Mouse (Mus musculus): ENCODE measurements around the gene Tnf. TPM values are rescaled to one million over a fixed set of nuclear protein-coding genes. Genes with fewer than 3 reads are reported as not detected.

The Tnf gene
- polyA plus RNA-seq, 1 experiment, result 0.05 TPM

DNA sequence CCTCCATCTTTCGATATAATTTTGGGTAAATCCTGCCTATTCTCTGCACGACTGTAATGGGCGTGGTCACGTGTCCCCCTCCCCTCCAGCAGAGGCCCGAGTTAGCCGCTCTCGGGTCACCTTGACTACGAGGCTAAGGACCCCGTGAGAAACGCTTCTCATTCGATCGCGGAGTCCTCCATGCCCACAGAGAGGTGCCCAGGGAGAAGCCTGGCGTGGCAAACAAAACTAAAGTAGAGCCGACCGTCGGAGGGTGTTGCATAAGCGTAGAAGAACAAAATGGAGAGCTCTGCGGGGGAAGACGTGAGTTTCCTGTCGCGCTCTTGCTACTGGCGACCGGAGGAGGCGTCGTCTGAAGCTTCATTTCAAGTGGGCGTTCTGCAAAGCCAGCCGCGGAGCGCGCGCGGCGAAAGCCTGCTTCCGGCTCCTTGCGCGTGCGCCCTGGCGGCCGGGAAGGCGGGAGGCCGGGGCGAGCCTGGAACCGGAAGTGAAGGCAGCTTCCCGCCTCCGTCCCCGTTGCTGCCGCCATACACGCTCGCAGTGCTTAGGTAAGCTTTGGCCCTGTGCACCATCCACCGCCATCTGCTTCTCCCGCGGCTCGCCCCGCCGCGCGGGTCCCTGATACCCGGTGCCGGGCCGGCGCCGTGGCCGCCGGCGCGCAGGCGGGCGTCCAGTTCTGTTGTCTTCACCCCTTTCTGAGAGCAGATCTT, 39.7 kb upstream of the Tnf start, which contains the start of gene Ddx39b:
Ddx39b (plus strand) TSS at position 442 of the 710 bp plus-strand sequence.
- H3K4me2 ChIP-seq (ENCODE audit: low read depth), result peak within 1 kb of the TSS; percentile 94
- peak within 1 kb of the TSS; percentile 67 for H3ac ChIP-seq (ENCODE audit: control insufficient read depth, insufficient read length)
- H3K4me3 ChIP-seq, result peak within 1 kb of the TSS; percentile 96
- TF ChIP-seq CEBPB (IDR thresholded peaks at IDR 0.05; ENCODE audit: insufficient read depth, poor library complexity, severe bottlenecking) (no peak), TCF12 (IDR thresholded peaks at IDR 0.05; ENCODE audit: insufficient read depth, poor library complexity, severe bottlenecking) (no peak), MAX (IDR thresholded peaks at IDR 0.05; ENCODE audit: low read depth) (peak; percentile 94), MYOD1 (IDR thresholded peaks at IDR 0.05; ENCODE audit: control insufficient read depth in 1 of 3, insufficient read length in 2 of 3, low read depth in 2 of 3) (no peak), REST (IDR thresholded peaks at IDR 0.05; ENCODE audit: insufficient read depth, insufficient read length) (peak; percentile 60), POLR2A (IDR thresholded peaks at IDR 0.05; ENCODE audit: insufficient read length, low read depth) (peak; percentile 98), E2F4 (IDR thresholded peaks at IDR 0.05; ENCODE audit: insufficient read depth) (peak; percentile 60), POLR2AphosphoS2 (IDR thresholded peaks at IDR 0.05; ENCODE audit: insufficient read length, low read depth) (peak; percentile 97), USF1 (IDR thresholded peaks at IDR 0.05; ENCODE audit: low read depth) (peak; percentile 96)
- peaks cover 46% of the 10 kb centered on the region for H3K79me2 ChIP-seq (ENCODE audit: control insufficient read depth, insufficient read depth)
- H3K27me3 ChIP-seq (ENCODE audit: control insufficient read depth, insufficient read depth, insufficient read length), result no peaks in the 10 kb centered on the region
- peaks cover 30% of the 10 kb centered on the region for H3K36me3 ChIP-seq (ENCODE audit: control insufficient read depth, insufficient read depth)

- Histone ChIP-seq H3ac (ENCODE audit: control insufficient read depth, insufficient read length) (no peak overlapping the region), H3K27me3 (ENCODE audit: control insufficient read depth, insufficient read depth, insufficient read length) (no peaks in the 10 kb centered on the region), H3K79me2 (ENCODE audit: control insufficient read depth, insufficient read depth) (peaks cover 38% of the 10 kb centered on the region), H3K4me2 (ENCODE audit: low read depth) (peak overlapping the region; percentile 85), H3K36me3 (ENCODE audit: control insufficient read depth, insufficient read depth) (peaks cover 23% of the 10 kb centered on the region), H3K4me3 (peak overlapping the region; percentile 96)
- TF ChIP-seq TCF3 (IDR thresholded peaks at IDR 0.05; ENCODE audit: insufficient read length, low read depth) (no peak), MAX (IDR thresholded peaks at IDR 0.05; ENCODE audit: low read depth) (no peak), MYOG (IDR thresholded peaks at IDR 0.05; ENCODE audit: control insufficient read depth in 1 of 3, insufficient read depth in 1 of 3, insufficient read length in 2 of 3, low read depth in 2 of 3) (no peak), E2F4 (IDR thresholded peaks at IDR 0.05; ENCODE audit: insufficient read depth) (no peak), REST (IDR thresholded peaks at IDR 0.05; ENCODE audit: insufficient read depth, insufficient read length) (no peak), MYOD1 (IDR thresholded peaks at IDR 0.05; ENCODE audit: control insufficient read depth in 1 of 3, insufficient read length in 2 of 3, low read depth in 2 of 3) (no peak)
Observed at GRCm38 (mm10) chr17:35240384-35241304, 38.8 kb upstream of the Tnf start.

DNA sequence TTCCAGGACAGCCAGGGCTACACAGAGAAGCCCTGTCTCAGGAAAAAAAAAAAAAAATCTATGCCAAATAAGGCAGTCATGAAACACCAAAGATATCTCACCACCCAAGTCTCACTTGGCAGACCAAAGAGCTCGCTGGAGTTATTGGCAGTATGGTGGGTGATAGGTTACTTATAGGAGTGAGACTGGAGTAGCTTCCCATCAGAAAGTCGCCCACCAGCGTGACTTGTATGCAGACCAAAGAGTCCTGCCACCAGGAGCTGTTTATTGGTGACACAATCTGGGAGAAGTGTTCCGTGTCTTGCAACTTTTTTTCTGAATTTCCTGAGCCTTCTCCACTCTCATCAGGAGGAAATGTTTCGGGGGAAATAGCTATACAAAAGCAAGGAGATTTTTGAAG, 37.9 kb upstream of the Tnf start:
- no peaks in the 10 kb centered on the region for H3K27me3 ChIP-seq (ENCODE audit: control insufficient read depth, insufficient read depth, insufficient read length)
- no peak overlapping the region for H3K4me2 ChIP-seq (ENCODE audit: low read depth)
- no peak overlapping the region for H3ac ChIP-seq (ENCODE audit: control insufficient read depth, insufficient read length)
- no peak overlapping the region for H3K4me3 ChIP-seq
- H3K79me2 ChIP-seq (ENCODE audit: control insufficient read depth, insufficient read depth), result peaks cover 30% of the 10 kb centered on the region
- H3K36me3 ChIP-seq (ENCODE audit: control insufficient read depth, insufficient read depth), result peaks cover 14% of the 10 kb centered on the region
- no peak for TF ChIP-seq POLR2AphosphoS2 (IDR thresholded peaks at IDR 0.05; ENCODE audit: insufficient read length, low read depth)
- TF ChIP-seq POLR2A (IDR thresholded peaks at IDR 0.05; ENCODE audit: insufficient read length, low read depth), result no peak
- TF ChIP-seq MAX (IDR thresholded peaks at IDR 0.05; ENCODE audit: low read depth), result no peak
- TF ChIP-seq TCF12 (IDR thresholded peaks at IDR 0.05; ENCODE audit: insufficient read depth, poor library complexity, severe bottlenecking), result no peak
- no peak for TF ChIP-seq MYOD1 (IDR thresholded peaks at IDR 0.05; ENCODE audit: control insufficient read depth in 1 of 3, insufficient read length in 2 of 3, low read depth in 2 of 3)
- TF ChIP-seq MYOG (IDR thresholded peaks at IDR 0.05; ENCODE audit: control insufficient read depth in 1 of 3, insufficient read depth in 1 of 3, insufficient read length in 2 of 3, low read depth in 2 of 3), result no peak
- no peak for TF ChIP-seq USF1 (IDR thresholded peaks at IDR 0.05; ENCODE audit: low read depth)
- TF ChIP-seq REST (IDR thresholded peaks at IDR 0.05; ENCODE audit: insufficient read depth, insufficient read length), result no peak
- no peak for TF ChIP-seq E2F4 (IDR thresholded peaks at IDR 0.05; ENCODE audit: insufficient read depth)
- no peak for TF ChIP-seq CEBPB (IDR thresholded peaks at IDR 0.05; ENCODE audit: insufficient read depth, poor library complexity, severe bottlenecking)
- no peak for TF ChIP-seq TCF3 (IDR thresholded peaks at IDR 0.05; ENCODE audit: insufficient read length, low read depth)
- no peak for TF ChIP-seq SRF (IDR thresholded peaks at IDR 0.05; ENCODE audit: control insufficient read depth, insufficient read length, low read depth)

DNA sequence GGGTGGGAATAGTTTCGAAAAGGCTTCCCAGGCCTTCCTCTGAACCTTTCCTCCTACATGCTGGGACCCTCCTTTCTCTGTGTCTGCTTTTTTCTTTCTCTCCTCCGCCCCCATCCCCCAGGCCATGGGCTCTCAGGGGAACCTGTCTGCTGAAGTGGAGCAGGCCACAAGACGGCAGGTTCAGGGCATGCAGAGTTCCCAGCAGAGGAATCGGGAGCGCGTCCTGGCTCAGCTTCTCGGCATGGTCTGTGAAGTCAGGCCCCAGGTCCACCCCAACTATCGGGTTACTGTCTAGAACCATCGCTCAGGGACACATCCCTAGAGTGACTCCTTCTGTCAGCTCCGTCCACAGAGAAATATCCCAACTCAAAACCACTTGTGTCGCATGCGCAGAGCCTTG, 35.7 kb upstream of the Tnf start:
- Histone ChIP-seq H3K4me2 (ENCODE audit: low read depth) (no peak overlapping the region), H3K79me2 (ENCODE audit: control insufficient read depth, insufficient read depth) (peaks cover 23% of the 10 kb centered on the region), H3K4me3 (no peak overlapping the region), H3K27me3 (ENCODE audit: control insufficient read depth, insufficient read depth, insufficient read length) (no peaks in the 10 kb centered on the region), H3K36me3 (ENCODE audit: control insufficient read depth, insufficient read depth) (peaks cover 3% of the 10 kb centered on the region), H3ac (ENCODE audit: control insufficient read depth, insufficient read length) (no peak overlapping the region)
- TF ChIP-seq E2F4 (IDR thresholded peaks at IDR 0.05; ENCODE audit: insufficient read depth) (no peak), POLR2AphosphoS2 (IDR thresholded peaks at IDR 0.05; ENCODE audit: insufficient read length, low read depth) (no peak), TCF12 (IDR thresholded peaks at IDR 0.05; ENCODE audit: insufficient read depth, poor library complexity, severe bottlenecking) (no peak), MYOD1 (IDR thresholded peaks at IDR 0.05; ENCODE audit: control insufficient read depth in 1 of 3, insufficient read length in 2 of 3, low read depth in 2 of 3) (no peak), POLR2A (IDR thresholded peaks at IDR 0.05; ENCODE audit: insufficient read length, low read depth) (no peak)

All from myocyte (in vitro differentiated cells).